Mouse (Mus musculus) right cerebral cortex, postnatal 14 days (tissue): ENCODE measurements around the gene Hist1h2bh.
"Not testable (repeated sequence)": the region's sequence is repeated elsewhere in the genome, so short reads cannot be mapped to it uniquely, and the experiment has no call there.

Experiments used
- DNase-seq: peaks from one replicate; pipeline ENCODE4 v3.0.0; 2022

Gene Hist1h2bh

GRCm38 (mm10) chr13:23573034-23573897, 30.1 kb upstream of the Hist1h2bh start:
- DNase-seq: peak; percentile 10

GRCm38 (mm10) chr13:23572218-23573033, 29.2 kb upstream of the Hist1h2bh start:
- no peak for DNase-seq

- DNase-seq: not testable (repeated sequence)
These were observed 28.5 kb upstream of the Hist1h2bh start for GRCm38 (mm10) chr13:23571504-23572217.

DNA sequence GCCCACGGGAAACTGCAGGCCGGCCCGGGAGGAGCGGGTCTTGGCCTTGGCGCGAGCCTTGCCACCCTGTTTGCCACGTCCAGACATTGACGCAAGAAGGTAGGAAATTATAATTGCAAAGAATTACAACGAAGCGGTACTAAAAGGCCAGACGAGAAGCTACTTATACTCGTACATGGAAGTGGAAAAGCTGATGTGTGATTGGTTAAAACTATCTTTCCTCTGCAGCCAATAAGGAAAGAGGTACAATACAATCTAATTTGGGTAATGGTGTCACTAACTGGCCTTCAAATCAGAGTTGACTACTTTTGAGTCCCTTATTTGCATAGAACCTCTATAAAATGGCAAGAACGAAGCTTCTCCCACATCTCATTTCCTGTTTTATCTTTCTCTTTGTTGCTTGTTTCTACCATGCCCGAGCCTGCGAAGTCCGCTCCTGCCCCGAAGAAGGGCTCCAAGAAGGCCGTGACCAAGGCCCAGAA, 27.9 kb upstream of the Hist1h2bh start, which contains the start of the genes Hist1h2ae and Hist1h2bg:
TSS of gene Hist1h2ae (minus strand) at position 199 of the 482 bp plus-strand sequence.
TSS of gene Hist1h2bg (plus strand) at position 375 of the 482 bp plus-strand sequence.
- DNase-seq: peak; percentile 34

DNA sequence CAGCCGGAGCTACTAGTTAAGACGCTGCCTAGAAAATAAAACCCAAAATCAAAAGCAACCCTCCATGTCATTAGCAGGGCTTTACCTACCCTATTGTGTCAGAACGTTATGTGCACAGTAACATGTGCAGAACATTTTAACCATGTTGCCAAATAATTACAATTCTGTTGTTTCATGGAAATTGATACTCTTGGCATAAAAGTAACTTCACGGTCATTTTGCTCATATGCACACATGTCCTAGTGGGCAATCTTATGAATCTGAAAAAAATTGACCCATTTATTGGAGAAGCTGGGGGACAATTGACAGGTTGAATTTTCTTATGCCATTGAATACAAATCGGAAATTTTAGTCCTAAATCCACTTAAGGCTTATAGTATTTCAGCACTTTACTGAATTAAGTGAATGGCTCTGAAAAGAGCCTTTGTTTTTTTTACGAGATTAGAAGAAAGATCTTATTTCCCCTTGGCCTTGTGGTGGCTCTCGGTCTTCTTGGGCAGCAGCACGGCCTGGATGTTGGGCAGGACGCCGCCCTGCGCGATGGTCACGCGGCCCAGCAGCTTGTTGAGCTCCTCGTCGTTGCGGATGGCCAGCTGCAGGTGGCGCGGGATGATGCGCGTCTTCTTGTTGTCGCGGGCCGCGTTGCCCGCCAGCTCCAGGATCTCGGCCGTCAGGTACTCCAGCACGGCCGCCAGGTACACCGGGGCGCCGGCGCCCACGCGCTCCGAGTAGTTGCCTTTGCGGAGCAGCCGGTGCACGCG, 27.2 kb upstream of the Hist1h2bh start:
- DNase-seq: not testable (repeated sequence)

DNA sequence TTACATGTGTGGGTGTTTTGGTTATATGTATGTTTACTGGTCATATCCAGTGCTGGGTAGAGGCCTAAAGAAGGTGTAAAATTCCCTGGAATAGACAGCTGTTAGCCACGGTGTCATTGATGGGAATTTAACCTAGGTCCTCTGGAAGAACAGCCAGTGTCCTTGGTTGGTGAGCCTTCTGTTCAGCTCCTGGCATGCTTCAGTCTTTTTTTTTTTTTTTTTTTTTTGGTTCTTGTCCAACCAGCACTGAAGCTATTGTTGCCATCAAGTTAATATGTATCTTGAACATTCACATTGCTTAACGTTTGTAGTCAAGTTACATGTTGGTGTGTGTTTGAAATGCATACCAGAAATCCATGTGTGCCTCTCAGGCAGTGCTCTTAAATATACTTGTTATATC, 21.3 kb upstream of the Hist1h2bh start:
- no peak for DNase-seq

- DNase-seq: peak; percentile 26
These were observed 19.7 kb upstream of the Hist1h2bh start for GRCm38 (mm10) chr13:23562699-23563462.

DNA sequence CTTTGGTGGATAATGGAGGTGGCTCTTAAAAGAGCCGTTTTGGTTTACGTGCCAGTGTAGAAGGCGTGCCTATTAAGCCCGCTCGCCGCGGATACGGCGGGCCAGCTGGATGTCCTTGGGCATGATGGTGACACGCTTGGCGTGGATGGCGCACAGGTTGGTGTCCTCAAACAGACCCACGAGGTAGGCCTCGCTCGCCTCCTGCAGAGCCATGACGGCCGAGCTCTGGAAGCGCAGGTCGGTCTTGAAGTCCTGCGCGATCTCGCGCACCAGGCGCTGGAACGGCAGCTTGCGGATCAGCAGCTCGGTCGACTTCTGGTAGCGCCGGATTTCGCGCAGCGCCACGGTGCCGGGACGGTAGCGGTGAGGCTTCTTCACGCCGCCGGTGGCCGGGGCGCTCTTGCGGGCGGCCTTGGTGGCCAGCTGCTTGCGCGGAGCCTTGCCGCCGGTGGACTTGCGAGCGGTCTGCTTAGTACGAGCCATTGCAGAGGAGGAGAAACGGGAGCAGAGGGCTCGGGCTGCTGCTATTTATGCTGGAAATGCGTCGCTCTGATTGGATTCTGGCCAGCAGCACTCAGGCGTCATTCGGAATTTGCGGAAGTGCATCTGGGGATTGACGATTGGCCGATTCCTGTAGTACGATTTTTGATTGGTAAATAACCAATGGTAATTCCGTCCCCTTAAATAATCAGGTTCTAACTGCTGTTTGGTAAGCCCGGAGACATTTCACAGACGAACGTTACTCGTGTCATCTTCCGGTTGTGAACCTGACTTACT, 18.9 kb upstream of the Hist1h2bh start, which contains the start of gene Hist1h3e:
TSS of gene Hist1h3e (minus strand) at position 487 of the 777 bp plus-strand sequence.
- peak; percentile 92 for DNase-seq

- not testable (repeated sequence) for DNase-seq
These were observed 18.3 kb upstream of the Hist1h2bh start for GRCm38 (mm10) chr13:23561531-23561882.

GRCm38 (mm10) chr13:23560699-23561098, 17.5 kb upstream of the Hist1h2bh start:
- DNase-seq: not testable (repeated sequence)

GRCm38 (mm10) chr13:23556906-23557305, 13.7 kb upstream of the Hist1h2bh start:
- DNase-seq: no peak

- peak; percentile 10 for DNase-seq
These were observed 12.7 kb upstream of the Hist1h2bh start for GRCm38 (mm10) chr13:23555839-23556416.

- peak; percentile 68 for DNase-seq
These were observed 12.0 kb upstream of the Hist1h2bh start for GRCm38 (mm10) chr13:23554925-23555838.

DNA sequence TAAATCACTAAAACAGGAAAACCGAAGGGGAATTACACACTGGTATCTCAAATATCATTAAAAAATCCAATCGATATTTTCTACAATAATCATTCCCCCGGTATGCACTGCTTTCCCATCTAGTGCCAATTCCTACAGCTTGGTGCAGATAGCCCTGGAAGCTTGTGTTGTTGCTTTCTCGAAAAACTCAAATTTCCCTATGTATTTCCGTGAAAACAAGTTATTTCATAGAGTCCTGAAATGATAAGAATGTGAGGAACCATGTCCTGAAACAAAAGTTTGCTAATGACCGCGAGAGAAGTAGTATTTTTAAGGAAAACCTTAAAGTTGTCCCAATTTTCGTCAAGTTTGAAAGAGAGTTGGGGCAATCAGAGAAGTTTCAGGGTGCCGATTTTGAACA, 11.2 kb upstream of the Hist1h2bh start:
- DNase-seq: no peak

DNA sequence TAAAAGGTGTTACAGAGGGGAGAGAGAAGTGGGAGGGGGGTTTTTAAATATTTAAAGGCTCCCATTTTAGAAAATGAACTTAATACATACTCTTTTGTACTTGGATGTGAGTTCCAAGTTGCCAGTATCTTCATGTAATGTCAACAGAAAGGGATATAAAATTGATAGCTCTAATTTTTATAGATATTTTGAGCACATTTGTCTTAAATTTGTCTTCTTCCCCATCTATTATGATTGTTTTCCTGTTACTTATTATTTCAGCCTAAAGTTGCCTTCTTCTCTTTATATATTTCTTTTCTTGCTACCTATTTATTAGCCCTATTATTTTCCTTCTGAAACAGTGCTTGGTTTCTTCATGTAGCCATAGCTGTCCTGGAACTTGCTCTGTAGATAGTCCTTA, 9.8 kb upstream of the Hist1h2bh start, which contains the start of gene Hist1h1d:
TSS of gene Hist1h1d (plus strand) at position 301 of the 400 bp plus-strand sequence.
- DNase-seq: no peak

GRCm38 (mm10) chr13:23551931-23552914, 9.0 kb upstream of the Hist1h2bh start:
- DNase-seq: no peak

- DNase-seq: peak; percentile 82
These were observed 8.1 kb upstream of the Hist1h2bh start, which contains the start of gene Hist1h4f for GRCm38 (mm10) chr13:23551146-23551834. Gene Hist1h4f (minus strand): TSS chr13:23551648.
